Mouse (Mus musculus) macrophage (primary cell): ENCODE data around the gene Bmx. TPM values are rescaled to one million over a fixed set of nuclear protein-coding genes. Genes with fewer than 3 reads are reported as not detected.

Experiments used
- H3K27ac ChIP-seq: fragments of 350-480 bp; formaldehyde crosslinking; 2 replicates; pipeline ENCODE4 v1.9.0; 2021
- H3K36me3 ChIP-seq: fragments of 350-480 bp; formaldehyde crosslinking; 2 replicates; pipeline ENCODE4 v1.9.0; 2021; ENCODE audit errors: inconsistent target
- H3K4me3 ChIP-seq: fragments of 350-480 bp; formaldehyde crosslinking; 2 replicates; pipeline ENCODE4 v1.9.0; 2021; ENCODE audit errors: inconsistent target
- H3K79me2 ChIP-seq: fragments of 350-480 bp; formaldehyde crosslinking; 2 replicates; pipeline ENCODE4 v1.9.0; 2021; ENCODE audit errors: inconsistent target
- WGBS: methylation state at CpG from one replicate; pipeline ENCODE4 v1.1.7; 2026; ENCODE audit warnings: inconsistent platforms; ENCODE audit not compliant: missing documents; 5-methylcytosine and 5-hydroxymethylcytosine counted together
- polyA plus RNA-seq: library from polyadenylated mRNA; stranded (reverse); fragments of 250-400 nt; gene quantifications from 3 replicates; pipeline ENCODE4 v1.2.4, GENCODE M21; 2018; ENCODE audit warnings: inconsistent platforms

Bmx gene
- polyA plus RNA-seq, 1 experiment from 2014 or later: 0.13 TPM

GRCm38 (mm10) chrX:164145463-164146250, 112.3 kb downstream of the Bmx start:
- WGBS: 89% methylated on average over 4 of the region's 6 CpGs
- no peaks in the 10 kb centered on the region for H3K79me2 ChIP-seq
- no peak overlapping the region for H3K4me3 ChIP-seq
- no peaks in the 10 kb centered on the region for H3K36me3 ChIP-seq
- H3K27ac ChIP-seq: no peak overlapping the region

Other genes starting within 250 kb of the Bmx start
- gene Car5b, start 230.2 kb downstream of the Bmx start, polyA plus RNA-seq: 0.48 to 1.1 TPM (median 0.67 TPM) in 3 replicates
- 2.0 to 4.1 TPM (median 2.7 TPM) in 3 replicates for gene Siah1b, start 181.7 kb downstream of the Bmx start, polyA plus RNA-seq
- gene Cltrn, start 169.4 kb downstream of the Bmx start, polyA plus RNA-seq: not detected in 3 replicates
- not detected in 3 replicates for gene Ace2, start 118.9 kb downstream of the Bmx start, polyA plus RNA-seq
- gene Pir, start 11.2 kb upstream of the Bmx start, polyA plus RNA-seq: 1.5 to 3.9 TPM (median 2.4 TPM) in 3 replicates
- not detected in 3 replicates for gene Vegfd, start 115.2 kb upstream of the Bmx start, polyA plus RNA-seq
- 2.8 to 3.8 TPM (median 2.9 TPM) in 3 replicates for gene Piga, start 161.6 kb upstream of the Bmx start, polyA plus RNA-seq
- not detected in 3 replicates for gene Asb11, start 178.8 kb upstream of the Bmx start, polyA plus RNA-seq
- not detected in 3 replicates for gene Asb9, start 248.1 kb upstream of the Bmx start, polyA plus RNA-seq